Mouse (Mus musculus) testis, adult 2 months (tissue): ENCODE data around the gene Pknox1.
A peak's percentile ranks its signal among the peaks of the same experiment; 100 is the strongest.

Experiments used
- CTCF ChIP-seq: fragments of 200-500 bp; IDR thresholded peaks from 2 replicates; pipeline ENCODE4 v1.5.1; 2012; ENCODE audit warnings: low read depth, mild to moderate bottlenecking, inconsistent platforms, low read length, moderate library complexity; ENCODE audit not compliant: control insufficient read depth, insufficient read depth, insufficient replicate concordance
- POLR2A ChIP-seq: fragments of 200-500 bp; IDR thresholded peaks from 2 replicates; pipeline ENCODE4 v1.6.1; 2012; ENCODE audit warnings: low read depth, mild to moderate bottlenecking, inconsistent platforms, low read length, moderate library complexity; ENCODE audit not compliant: control insufficient read depth

GRCm38 (mm10) chr17:31565141-31566056, 865 bp downstream of the Pknox1 start:
- TF ChIP-seq CTCF (peak; percentile 13; the same call in 1 of the 2 replicates), POLR2A (peak; percentile 16)
